Mouse (Mus musculus) myocyte (in vitro differentiated cells): ENCODE measurements around the gene Mertk. TPM values are rescaled to one million over a fixed set of nuclear protein-coding genes. Genes with fewer than 3 reads are reported as not detected.

Experiments
- H3K27me3 ChIP-seq: one replicate; pipeline ENCODE4 v1.6.1; 2011; ENCODE audit not compliant: control insufficient read depth, insufficient read depth, insufficient read length
- H3K36me3 ChIP-seq: one replicate; pipeline ENCODE4 v1.6.1; 2011; ENCODE audit not compliant: control insufficient read depth, insufficient read depth
- H3K4me2 ChIP-seq: one replicate; pipeline ENCODE4 v1.6.1; 2011; ENCODE audit warnings: low read depth, control low read depth
- H3K4me3 ChIP-seq: one replicate; pipeline ENCODE4 v1.5.1; 2011; ENCODE audit warnings: mild to moderate bottlenecking, control low read depth, moderate library complexity
- H3K79me2 ChIP-seq: one replicate; pipeline ENCODE4 v1.6.1; 2011; ENCODE audit not compliant: control insufficient read depth, insufficient read depth
- H3ac ChIP-seq: one replicate; pipeline ENCODE4 v1.6.1; 2011; ENCODE audit not compliant: control insufficient read depth, insufficient read length
- CEBPB ChIP-seq: IDR thresholded peaks from 2 replicates; pipeline ENCODE4 v1.6.1; 2011; ENCODE audit warnings: mild to moderate bottlenecking, moderate library complexity; ENCODE audit not compliant: poor library complexity, insufficient read depth, severe bottlenecking
- E2F4 ChIP-seq: IDR thresholded peaks from one replicate; pipeline ENCODE4 v1.6.1; 2011; ENCODE audit warnings: mild to moderate bottlenecking, control low read depth, moderate library complexity; ENCODE audit not compliant: insufficient read depth
- MAX ChIP-seq: IDR thresholded peaks from one replicate; pipeline ENCODE4 v1.6.1; 2011; ENCODE audit warnings: low read depth, mild to moderate bottlenecking, control low read depth
- MYOD1 ChIP-seq, 3 experiments: IDR thresholded peaks; one replicate each; pipeline ENCODE4 v1.6.1; 2011; ENCODE audit warnings: control low read depth in 2 of 3, low read depth in 2 of 3, mild to moderate bottlenecking in 2 of 3, moderate library complexity in 1 of 3; ENCODE audit not compliant: insufficient read length in 2 of 3, control insufficient read depth in 1 of 3
- MYOG ChIP-seq, 3 experiments: IDR thresholded peaks; one replicate each; pipeline ENCODE4 v1.6.1; 2011; ENCODE audit warnings: control low read depth in 2 of 3, low read depth in 2 of 3, mild to moderate bottlenecking in 2 of 3; ENCODE audit not compliant: insufficient read length in 2 of 3, control insufficient read depth in 1 of 3, insufficient read depth in 1 of 3
- POLR2A ChIP-seq: IDR thresholded peaks from one replicate; pipeline ENCODE4 v1.6.1; 2011; ENCODE audit warnings: low read depth, mild to moderate bottlenecking, control low read depth, moderate library complexity; ENCODE audit not compliant: insufficient read length
- POLR2AphosphoS2 ChIP-seq: IDR thresholded peaks from one replicate; pipeline ENCODE4 v1.6.1; 2011; ENCODE audit warnings: low read depth, control low read depth; ENCODE audit not compliant: insufficient read length
- REST ChIP-seq: IDR thresholded peaks from one replicate; pipeline ENCODE4 v1.6.1; 2011; ENCODE audit warnings: mild to moderate bottlenecking, control low read depth, moderate library complexity; ENCODE audit not compliant: insufficient read depth, insufficient read length
- SRF ChIP-seq: IDR thresholded peaks from one replicate; pipeline ENCODE4 v1.6.1; 2011; ENCODE audit warnings: low read depth; ENCODE audit not compliant: control insufficient read depth, insufficient read length
- TCF12 ChIP-seq: IDR thresholded peaks from one replicate; pipeline ENCODE4 v1.6.1; 2011; ENCODE audit warnings: mild to moderate bottlenecking, control low read depth; ENCODE audit not compliant: poor library complexity, insufficient read depth, severe bottlenecking
- TCF3 ChIP-seq: IDR thresholded peaks from one replicate; pipeline ENCODE4 v1.6.1; 2011; ENCODE audit warnings: low read depth, control low read depth; ENCODE audit not compliant: insufficient read length
- USF1 ChIP-seq: IDR thresholded peaks from one replicate; pipeline ENCODE4 v1.6.1; 2011; ENCODE audit warnings: low read depth, mild to moderate bottlenecking, control low read depth, moderate library complexity
- polyA plus RNA-seq: library from polyadenylated mRNA; unstranded; fragments of >200 nt; fragmentation: generic; extraction: Trizol; gene quantifications from one replicate; pipeline ENCODE4 v1.2.1, GENCODE M21; 2012; ENCODE audit warnings: missing spikeins

Gene Mertk
- polyA plus RNA-seq, 1 experiment: 0.89 TPM

DNA sequence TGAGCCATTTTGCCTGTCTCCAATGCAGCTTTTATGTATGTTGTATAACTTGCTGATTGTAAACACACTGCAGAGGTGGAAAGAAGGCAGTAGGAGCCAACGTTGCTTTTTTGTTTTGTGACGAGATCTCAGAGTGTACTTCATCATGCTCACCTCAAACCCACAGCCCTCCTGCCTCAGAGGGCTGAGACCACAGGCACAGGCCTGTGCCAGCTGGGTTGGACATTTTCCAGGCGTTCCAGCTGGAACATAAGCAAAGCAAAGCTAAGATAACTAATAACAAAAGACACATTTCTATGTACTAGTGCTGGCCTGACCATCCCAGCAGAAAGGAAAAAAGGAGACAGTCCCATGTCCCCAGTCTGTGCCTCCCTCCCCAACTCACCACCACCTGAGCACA is 36.3 kb downstream of the Mertk start:
- TF ChIP-seq MAX (no peak), MYOG (IDR thresholded peaks at IDR 0.05; ENCODE audit: control insufficient read depth in 1 of 3, insufficient read depth in 1 of 3, insufficient read length in 2 of 3, low read depth in 2 of 3) (no peak), TCF12 (no peak), CEBPB (no peak), MYOD1 (IDR thresholded peaks at IDR 0.05; ENCODE audit: control insufficient read depth in 1 of 3, insufficient read length in 2 of 3, low read depth in 2 of 3) (no peak), REST (no peak), POLR2A (no peak), TCF3 (no peak), POLR2AphosphoS2 (no peak), USF1 (no peak), E2F4 (no peak), SRF (no peak)

GRCm38 (mm10) chr2:128737051-128737450 is 38.3 kb downstream of the Mertk start:
- no peaks in the 10 kb centered on the region for H3K36me3 ChIP-seq
- H3K27me3 ChIP-seq: no peaks in the 10 kb centered on the region
- H3K4me3 ChIP-seq: no peak overlapping the region
- no peak overlapping the region for H3ac ChIP-seq
- H3K79me2 ChIP-seq: no peaks in the 10 kb centered on the region
- TF ChIP-seq MYOD1 (IDR thresholded peaks at IDR 0.05; ENCODE audit: control insufficient read depth in 1 of 3, insufficient read length in 2 of 3, low read depth in 2 of 3): peak in 1 of 3 experiments; percentile 8
- TF ChIP-seq CEBPB: no peak
- no peak for TF ChIP-seq TCF3
- TF ChIP-seq SRF: no peak
- TF ChIP-seq REST: no peak
- H3K4me2 ChIP-seq: no peak overlapping the region

More for the DNA sequence above, 36.3 kb downstream of the Mertk start:
- Histone ChIP-seq H3ac (no peak overlapping the region), H3K4me3 (no peak overlapping the region), H3K79me2 (no peaks in the 10 kb centered on the region), H3K4me2 (no peak overlapping the region), H3K36me3 (no peaks in the 10 kb centered on the region), H3K27me3 (no peaks in the 10 kb centered on the region)

- H3K4me3 ChIP-seq: no peak overlapping the region
- H3K36me3 ChIP-seq: no peaks in the 10 kb centered on the region
- no peaks in the 10 kb centered on the region for H3K79me2 ChIP-seq
- no peak overlapping the region for H3K4me2 ChIP-seq
- no peak overlapping the region for H3ac ChIP-seq
- H3K27me3 ChIP-seq: no peaks in the 10 kb centered on the region
- TF ChIP-seq USF1: no peak
- no peak for TF ChIP-seq CEBPB
- no peak for TF ChIP-seq E2F4
- TF ChIP-seq TCF12: no peak
- no peak for TF ChIP-seq POLR2AphosphoS2
- TF ChIP-seq REST: no peak
- no peak for TF ChIP-seq SRF
Observed at GRCm38 (mm10) chr2:128737796-128738195, 39.0 kb downstream of the Mertk start.

DNA sequence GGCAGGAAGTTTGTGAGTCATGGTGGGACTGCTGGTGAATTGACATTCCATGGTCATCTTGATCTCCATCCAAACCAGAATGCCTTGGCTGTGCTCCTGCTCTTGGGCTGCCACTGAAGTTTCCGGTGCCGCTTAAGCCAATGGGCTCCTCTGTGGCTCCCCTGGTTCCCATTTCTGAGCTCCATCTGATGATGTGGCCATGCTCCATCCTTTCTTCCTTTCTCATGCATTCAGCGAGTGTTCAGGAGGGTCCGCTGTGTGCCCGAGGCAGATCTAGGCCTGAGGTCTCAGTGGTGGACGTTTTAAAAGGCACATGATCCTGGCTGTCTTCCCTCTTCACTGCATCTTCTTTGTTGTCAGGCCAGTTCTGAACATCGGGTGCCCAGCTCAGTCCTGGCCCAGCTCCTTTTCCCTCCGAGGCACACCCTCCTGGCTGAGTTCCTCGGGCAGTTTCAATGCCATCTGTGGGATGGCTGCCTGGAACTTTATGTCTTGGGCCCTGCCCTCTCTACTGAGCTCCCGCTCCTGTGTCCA is 40.0 kb downstream of the Mertk start:
- no peaks in the 10 kb centered on the region for H3K27me3 ChIP-seq
- H3K4me2 ChIP-seq: peak overlapping the region; percentile 63
- H3K36me3 ChIP-seq: no peaks in the 10 kb centered on the region
- no peaks in the 10 kb centered on the region for H3K79me2 ChIP-seq
- TF ChIP-seq TCF3 (no peak), TCF12 (no peak), MYOG (IDR thresholded peaks at IDR 0.05; ENCODE audit: control insufficient read depth in 1 of 3, insufficient read depth in 1 of 3, insufficient read length in 2 of 3, low read depth in 2 of 3) (peak in 1 of 3 experiments; percentile 1), USF1 (no peak), MYOD1 (IDR thresholded peaks at IDR 0.05; ENCODE audit: control insufficient read depth in 1 of 3, insufficient read length in 2 of 3, low read depth in 2 of 3) (no peak), POLR2A (peak; percentile 36)
- H3K4me3 ChIP-seq: no peak overlapping the region
- no peak overlapping the region for H3ac ChIP-seq

DNA sequence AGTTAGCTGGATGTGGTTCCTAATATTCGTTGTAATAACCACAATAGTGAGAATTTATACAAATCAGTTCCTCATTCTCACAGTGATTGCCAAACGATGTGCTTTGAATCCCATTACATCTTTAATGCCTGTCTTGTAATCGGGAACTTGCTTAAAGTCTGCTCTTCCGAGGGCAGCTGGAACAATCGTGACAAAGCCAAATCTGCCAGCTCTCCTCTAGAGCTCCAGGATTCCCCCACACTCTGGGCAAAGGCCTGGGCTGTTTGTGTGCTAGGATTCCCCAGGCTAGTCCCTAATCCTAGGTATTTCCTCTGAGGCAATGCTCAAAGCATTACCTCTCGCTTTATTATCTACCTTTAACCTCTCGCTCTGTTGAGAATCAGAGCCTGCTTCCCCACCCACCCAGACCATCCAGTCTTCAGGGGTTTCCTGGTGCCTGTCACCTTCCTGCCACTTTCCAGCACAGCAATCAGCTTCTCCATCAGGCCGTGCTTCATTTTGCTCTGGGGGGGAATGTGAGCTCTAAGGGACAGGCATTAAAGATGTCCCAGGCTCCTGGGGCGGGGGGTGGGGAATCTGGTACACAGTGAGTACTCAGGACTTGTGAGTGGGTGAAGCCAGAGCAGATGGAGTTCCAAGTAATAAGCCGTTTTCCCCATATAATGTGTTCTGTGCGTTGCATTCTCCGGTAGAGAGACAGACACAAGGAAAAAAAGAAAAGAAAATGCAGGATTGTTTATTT is 47.3 kb downstream of the Mertk start:
- Histone ChIP-seq H3ac (no peak overlapping the region), H3K27me3 (no peaks in the 10 kb centered on the region), H3K4me2 (no peak overlapping the region), H3K36me3 (no peaks in the 10 kb centered on the region), H3K79me2 (no peaks in the 10 kb centered on the region), H3K4me3 (no peak overlapping the region)
- TF ChIP-seq USF1: no peak
- TF ChIP-seq TCF3: no peak
- TF ChIP-seq SRF: no peak
- TF ChIP-seq MYOD1 (IDR thresholded peaks at IDR 0.05; ENCODE audit: control insufficient read depth in 1 of 3, insufficient read length in 2 of 3, low read depth in 2 of 3): no peak
- no peak for TF ChIP-seq CEBPB
- TF ChIP-seq REST: no peak
- TF ChIP-seq MAX: no peak
- TF ChIP-seq POLR2AphosphoS2: no peak
- TF ChIP-seq MYOG (IDR thresholded peaks at IDR 0.05; ENCODE audit: control insufficient read depth in 1 of 3, insufficient read depth in 1 of 3, insufficient read length in 2 of 3, low read depth in 2 of 3): no peak
- no peak for TF ChIP-seq E2F4
- TF ChIP-seq POLR2A: no peak
- no peak for TF ChIP-seq TCF12
